Mouse (Mus musculus) Patski (cell line): ENCODE measurements at regions not wholly inside any gene's neighbourhood (a gene's known extent, or its start where the extent isn't known, plus 50 kb on each side); places are given as distances from the start of the nearest gene placed in this dataset.

ENCODE experiments used
- ATAC-seq: fragments of 100-300 bp; one replicate; pipeline ENCODE4 v1.8.0; 2021
- CTCF ChIA-PET: fragments of 350-600 bp; sonication (Branson Sonifier 250); formaldehyde crosslinking; loops from one replicate; lab custom pipeline; 2022; ENCODE audit warnings: inconsistent platforms; lab: Charles Lee
- POLR2A ChIA-PET: fragments of 350-600 bp; sonication (Branson Sonifier 250); formaldehyde crosslinking; loops from one replicate; lab custom pipeline; 2022; ENCODE audit warnings: antibody characterized with exemption, inconsistent platforms; lab: Charles Lee
- DNase-seq: peaks from one replicate; pipeline ENCODE4 v3.0.0-alpha.2; 2011; ENCODE audit warnings: low read depth, low spot score
- H3K27me3 ChIP-seq: fragments of 371-371 bp; one replicate; pipeline ENCODE4 v1.5.1; 2021
- CTCF ChIP-seq: fragments of 100-300 bp; IDR thresholded peaks from one replicate; pipeline ENCODE4 v1.5.1; 2021
- in situ Hi-C: fragments of 300-500 bp; cut with MboI; formaldehyde crosslinking; loops from 3 replicates; pipeline ENCODE4 v1.11.1; 2018; ENCODE audit warnings: low pct_unique_long_range_greater_than_20kb, mixed read lengths

DNA sequence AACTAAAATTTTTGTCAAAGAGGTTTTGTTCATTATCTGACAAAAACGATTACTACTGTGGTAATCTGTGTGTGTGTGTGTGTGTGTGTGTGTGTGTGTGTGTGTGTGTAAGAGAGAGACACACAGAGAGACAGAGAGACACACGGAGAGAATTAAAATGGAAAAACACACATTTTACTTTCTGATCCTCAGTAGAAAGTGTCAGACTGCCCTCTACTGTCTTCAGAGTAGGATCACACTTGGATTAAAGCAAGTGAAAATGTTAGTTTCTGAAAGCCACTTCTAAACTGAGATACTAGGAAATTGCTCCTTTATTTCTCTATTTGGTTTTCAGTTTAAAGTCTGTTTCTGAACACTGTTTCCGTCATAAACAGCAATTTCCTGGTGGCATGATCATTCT lies 57.3 kb upstream of the Cylc1 start:
- CTCF ChIA-PET, result no interaction called here
- in situ Hi-C loops, result no loop called here
- peaks cover 34% of the 10 kb centered on the region for H3K27me3 ChIP-seq
- TF ChIP-seq CTCF, result peak; percentile 13
- POLR2A ChIA-PET, result no interaction called here
- DNase-seq (no peak), ATAC-seq (no peak)
